Mouse (Mus musculus): ENCODE measurements around the gene Map2k5.

Map2k5 gene

GRCm38 (mm10) chr9:63122161-63122833 is 255.4 kb downstream of the Map2k5 start:
- no peak for DNase-seq

DNA sequence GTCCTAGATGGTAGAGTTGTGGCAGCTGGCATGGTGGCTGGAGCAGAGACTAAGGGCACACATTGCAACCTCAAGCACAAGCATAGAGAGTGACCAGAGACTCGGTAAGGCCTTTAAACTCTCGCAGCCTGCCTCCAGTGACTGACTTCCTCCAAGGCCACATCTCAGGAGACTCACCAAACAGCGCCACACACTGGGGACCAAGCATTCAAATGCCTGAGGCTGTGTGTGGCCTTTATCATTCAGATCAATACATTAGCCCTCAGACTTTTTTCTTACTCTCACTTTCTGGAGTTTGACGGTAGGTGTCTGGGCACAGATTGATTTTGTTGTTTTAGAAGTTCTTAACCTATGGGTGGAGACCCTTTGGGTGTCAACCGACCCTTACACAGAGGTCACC is 259.3 kb downstream of the Map2k5 start:
- no peak for DNase-seq

Data from lung, postnatal 14 days (tissue).